Mouse (Mus musculus) adrenal gland, adult (tissue): ENCODE measurements around the gene Thap4.
"Not testable (repeated sequence)": the region's sequence is repeated elsewhere in the genome, so short reads cannot be mapped to it uniquely, and the experiment has no call there.

Source experiments
- DNase-seq, 2 experiments: peaks; one replicate each; pipeline ENCODE4 v3.0.0; 2022 to 2023; ENCODE audit warnings: low spot score in 1 of 2; ENCODE audit not compliant: inconsistent age in 2 of 2

The Thap4 gene

GRCm38 (mm10) chr1:93754573-93755290 lies at the start of gene Thap4:
Thap4 (minus strand) TSS chr1:93754864.
- peak; percentile 97 to 98 for DNase-seq

- peak; percentile 99 to 100 for DNase-seq
These were observed 49.2 kb upstream of the Thap4 start, which contains the start of gene Ing5 for GRCm38 (mm10) chr1:93803556-93804507. Ing5 (plus strand) TSS chr1:93803965.

GRCm38 (mm10) chr1:93802771-93803170 lies 48.1 kb upstream of the Thap4 start:
- DNase-seq, result peak in 1 of 2 experiments; percentile 49

- DNase-seq, result peak; percentile 95 to 97
These were observed 47.1 kb upstream of the Thap4 start, which contains the start of gene Dtymk for GRCm38 (mm10) chr1:93801741-93802238. Dtymk (minus strand) TSS chr1:93801934.

- no peak for DNase-seq
These were observed 46.2 kb upstream of the Thap4 start for GRCm38 (mm10) chr1:93800670-93801503.

GRCm38 (mm10) chr1:93795886-93796285 lies 41.2 kb upstream of the Thap4 start:
- DNase-seq, result peak; percentile 68 to 81

GRCm38 (mm10) chr1:93794526-93794925 lies 39.9 kb upstream of the Thap4 start:
- peak; percentile 69 to 76 for DNase-seq

- DNase-seq, result no peak
These were observed 32.2 kb upstream of the Thap4 start for GRCm38 (mm10) chr1:93786912-93787311.

GRCm38 (mm10) chr1:93776686-93777085 lies 22.0 kb upstream of the Thap4 start:
- DNase-seq, result peak; percentile 54 to 70

- DNase-seq, result no peak
These were observed 15.2 kb upstream of the Thap4 start for GRCm38 (mm10) chr1:93769901-93770300.

- no peak for DNase-seq
These were observed 12.9 kb upstream of the Thap4 start for GRCm38 (mm10) chr1:93767600-93767999.

GRCm38 (mm10) chr1:93764871-93765591 lies 10.4 kb upstream of the Thap4 start:
- DNase-seq, result no peak

- DNase-seq, result not testable (repeated sequence)
These were observed 8.9 kb upstream of the Thap4 start for GRCm38 (mm10) chr1:93763531-93763930.

GRCm38 (mm10) chr1:93760076-93760475 lies 5.4 kb upstream of the Thap4 start:
- no peak for DNase-seq

GRCm38 (mm10) chr1:93756154-93756553 lies 1.5 kb upstream of the Thap4 start:
- no peak for DNase-seq

GRCm38 (mm10) chr1:93755618-93756017 lies 954 bp upstream of the Thap4 start:
- no peak for DNase-seq

GRCm38 (mm10) chr1:93755291-93755610 lies 587 bp upstream of the Thap4 start:
- no peak for DNase-seq

- DNase-seq, result no peak
These were observed 622 bp downstream of the Thap4 start for GRCm38 (mm10) chr1:93753911-93754572.

GRCm38 (mm10) chr1:93751290-93751689 lies 3.4 kb downstream of the Thap4 start, which contains the start of gene Atg4b:
Atg4b (plus strand) TSS chr1:93751500.
- DNase-seq, result peak in 1 of 2 experiments; percentile 28
